Mouse (Mus musculus): ENCODE measurements at regions not wholly inside any gene's neighbourhood (a gene's known extent, or its start where the extent isn't known, plus 50 kb on each side); places are given as distances from the start of the nearest gene placed in this dataset.

- TF ChIP-seq CTCF (IDR thresholded peaks at IDR 0.05; ENCODE audit: control insufficient read depth, insufficient read depth, low read length): no peak
- no peak for TF ChIP-seq POLR2A (IDR thresholded peaks at IDR 0.05; ENCODE audit: borderline replicate concordance, control insufficient read depth, low read depth, low read length)
These were observed 78.1 kb downstream of the A730009L09Rik start for GRCm38 (mm10) chr16:84592978-84593377.

Data from bone marrow, adult 2 months (tissue).